Comparison of ENCODE assay signal across 25 mouse cellular contexts in genomic region chr5:148406913-148407312, GRCm38 (mm10). TPM values are rescaled to one million over a fixed set of nuclear protein-coding genes. Genes with fewer than 3 reads are reported as not detected.
DNase-seq lines count a peak whose midpoint lies in the region; ATAC-seq and TF ChIP-seq lines count a peak whose summit lies in the region.
"Had no signal": no experiment of that assay in that cellular context is flagged by ENCODE, and none has a peak within 500 bp of the region (broad histone marks: within the 10 kb centered on the region; RNA-seq: fewer than 3 reads in every experiment).

No protein-coding gene starts in this region.

- no peaks in the 10 kb centered on the region for H3K9me3 ChIP-seq in embryonic facial prominence, embryonic 11.5 days (replicated peaks; ENCODE audit: control insufficient read depth, low read length)
- no peaks in the 10 kb centered on the region for H3K9me3 ChIP-seq in embryonic facial prominence, embryonic 10.5 days
- H3K9me3 ChIP-seq: forebrain, embryonic 12.5 days; heart, embryonic 13.5 days had no signal

- peak; percentile 51 for TF ChIP-seq CTCF in layer of hippocampus, adult 2 months (conservative IDR thresholded peaks at IDR 0.05)

- WGBS in embryonic facial prominence, embryonic 11.5 days = 89% methylated on average over 2 of the region's 2 CpGs
- 93% methylated on average over 2 of the region's 2 CpGs for WGBS in embryonic facial prominence, embryonic 10.5 days

- no peak overlapping the region for H3K27ac ChIP-seq in embryonic facial prominence, embryonic 11.5 days (replicated peaks; ENCODE audit: low read depth, low read length)
- H3K27ac ChIP-seq in embryonic facial prominence, embryonic 10.5 days (replicated peaks) = no peak overlapping the region
- no peak overlapping the region for H3K27ac ChIP-seq in layer of hippocampus, adult 2 months
- H3K27ac ChIP-seq: embryonic facial prominence, embryonic 13.5 days; forebrain, embryonic 12.5 days; heart, embryonic 13.5 days; limb, embryonic 13.5 days; liver, embryonic 15.5 days; midbrain, embryonic 13.5 days had no signal

- DNase-seq in embryonic facial prominence, embryonic 11.5 days (ENCODE audit: low spot score) = peak; percentile 26
- no peak for DNase-seq in embryonic facial prominence, embryonic 10.5 days (ENCODE audit: low spot score)
- no peak for DNase-seq in layer of hippocampus, adult 2 months (ENCODE audit: low spot score in 2 of 2)
- DNase-seq in layer of hippocampus, postnatal 14 days (ENCODE audit: low spot score in 2 of 2) = no peak
- DNase-seq in 3T3-L1 (ENCODE audit: low read depth, low spot score) = peak; percentile 34
- peak; percentile 74 for DNase-seq in R1 (ENCODE audit: low read depth, low spot score)
- DNase-seq in T-cell, adult 2 months (ENCODE audit: low spot score) = no peak
- DNase-seq: adrenal gland, adult 2 months; cerebellum, adult 18-20 months; cerebellum, postnatal 14 days; heart, postnatal 14 days; kidney, adult 8-10 months; kidney, postnatal 14 days; layer of hippocampus, postnatal 36 days; lung, postnatal 10 days; thymus, postnatal 25 days had no signal

- no peak overlapping the region for H3K4me2 ChIP-seq in embryonic facial prominence, embryonic 11.5 days (ENCODE audit: low read depth, low read length)
- H3K4me2 ChIP-seq: embryonic facial prominence, embryonic 13.5 days; forebrain, embryonic 12.5 days; heart, embryonic 13.5 days; limb, embryonic 13.5 days; liver, embryonic 15.5 days; midbrain, embryonic 13.5 days had no signal

- H3K9ac ChIP-seq in embryonic facial prominence, embryonic 11.5 days (replicated peaks; ENCODE audit: low read length) = no peak overlapping the region
- H3K9ac ChIP-seq: embryonic facial prominence, embryonic 13.5 days; forebrain, embryonic 12.5 days; heart, embryonic 13.5 days; limb, embryonic 13.5 days; liver, embryonic 15.5 days; midbrain, embryonic 13.5 days had no signal

- no peak overlapping the region for H3K4me3 ChIP-seq in embryonic facial prominence, embryonic 11.5 days (ENCODE audit: low read depth, low read length)
- H3K4me3 ChIP-seq in embryonic facial prominence, embryonic 10.5 days = no peak overlapping the region
- no peak overlapping the region for H3K4me3 ChIP-seq in layer of hippocampus, adult 2 months
- H3K4me3 ChIP-seq: embryonic facial prominence, embryonic 13.5 days; erythroblast, embryonic 14.5 days; forebrain, embryonic 12.5 days; heart, embryonic 13.5 days; limb, embryonic 13.5 days; liver, embryonic 15.5 days; midbrain, embryonic 13.5 days had no signal

- no peaks in the 10 kb centered on the region for H3K27me3 ChIP-seq in embryonic facial prominence, embryonic 11.5 days (ENCODE audit: control insufficient read depth, insufficient read depth, low read length)
- 0 out of 2 replicates have a peak, but pooled peaks cover 4% of the 10 kb centered on the region for H3K27me3 ChIP-seq in embryonic facial prominence, embryonic 10.5 days (replicated peaks; ENCODE audit: low read depth, poor library complexity, severe bottlenecking)
- H3K27me3 ChIP-seq: embryonic facial prominence, embryonic 13.5 days; limb, embryonic 13.5 days; liver, embryonic 15.5 days; midbrain, embryonic 13.5 days had no signal

- no peak for ATAC-seq in embryonic facial prominence, embryonic 11.5 days (replicated peaks; ENCODE audit: insufficient number of reproducible peaks, low FRiP score, low TSS enrichment, low read depth)
- ATAC-seq in megakaryocyte progenitor cell, adult 5-6 weeks (replicated peaks; ENCODE audit: poor library complexity) = no peak
- ATAC-seq: inflammation-experienced regulatory T-cells, adult 6 months; midbrain, embryonic 13.5 days had no signal

- no peaks in the 10 kb centered on the region for H3K4me1 ChIP-seq in embryonic facial prominence, embryonic 11.5 days (ENCODE audit: control insufficient read depth, insufficient read depth, low read length)
- H3K4me1 ChIP-seq in embryonic facial prominence, embryonic 10.5 days = no peaks in the 10 kb centered on the region
- H3K4me1 ChIP-seq: embryonic facial prominence, embryonic 13.5 days; forebrain, embryonic 12.5 days; liver, embryonic 15.5 days; midbrain, embryonic 13.5 days had no signal

- no peaks in the 10 kb centered on the region for H3K36me3 ChIP-seq in embryonic facial prominence, embryonic 11.5 days (replicated peaks; ENCODE audit: control insufficient read depth, insufficient read depth, low read depth, low read length)
- H3K36me3 ChIP-seq in embryonic facial prominence, embryonic 10.5 days (replicated peaks) = no peaks in the 10 kb centered on the region
- H3K36me3 ChIP-seq: embryonic facial prominence, embryonic 13.5 days; forebrain, embryonic 12.5 days; heart, embryonic 13.5 days; limb, embryonic 13.5 days; liver, embryonic 15.5 days; midbrain, embryonic 13.5 days had no signal

RNA-seq across cellular contexts. Expression of gene Slc7a1, which starts 7.2 kb away (rescaled TPM):
- 10.9 and 13.9 TPM in 2 replicates for polyA plus RNA-seq in embryonic facial prominence, embryonic 11.5 days (2014; fragmentation: Nextera tagmentation; extraction: Ambion mirVana)
- polyA plus RNA-seq in embryonic facial prominence, embryonic 10.5 days (2016; fragmentation: Nextera tagmentation; extraction: Ambion mirVana) = 13.0 and 13.5 TPM in 2 replicates
- total RNA-seq in layer of hippocampus, adult 2 months (2021) = 10 to 100 TPM; 24.4 to 25.9 TPM
- total RNA-seq in layer of hippocampus, postnatal 14 days (2021) = 10 to 100 TPM; 47.5 to 48.2 TPM
- total RNA-seq in megakaryocyte progenitor cell, adult 5-6 weeks (2015) = 36.0 and 37.7 TPM in 2 replicates
- 14.9 and 15.3 TPM in 2 replicates for total RNA-seq in megakaryocyte progenitor cell, adult 5-6 weeks (2017)

Comparison
In these comparisons a context has a peak if more than half of its experiments do, and no peak if none do; other contexts are left out.
1. DNase-seq: peak in embryonic facial prominence, embryonic 11.5 days (single experiment), 3T3-L1 (single experiment) and R1 (single experiment); none in embryonic facial prominence, embryonic 10.5 days (single experiment), layer of hippocampus, adult 2 months (0 of 2), layer of hippocampus, postnatal 14 days (0 of 2) and T-cell, adult 2 months (single experiment).